Mouse (Mus musculus): ENCODE measurements at regions not wholly inside any gene's neighbourhood (a gene's known extent, or its start where the extent isn't known, plus 50 kb on each side); places are given as distances from the start of the nearest gene placed in this dataset.

- TF ChIP-seq POLR2A (IDR thresholded peaks at IDR 0.05; ENCODE audit: control insufficient read depth, extremely low read depth, insufficient read depth, low read length, poor library complexity) (no peak), CTCF (IDR thresholded peaks at IDR 0.05; ENCODE audit: borderline replicate concordance, control insufficient read depth, extremely low read depth, insufficient read depth, low read length, poor library complexity) (no peak)
Observed at GRCm38 (mm10) chr8:79518966-79519365, 119.6 kb upstream of the Smad1 start.

All from thymus, adult 2 months (tissue).